Mouse (Mus musculus): Measurements from ENCODE around the gene Prkn.

Prkn gene

DNA sequence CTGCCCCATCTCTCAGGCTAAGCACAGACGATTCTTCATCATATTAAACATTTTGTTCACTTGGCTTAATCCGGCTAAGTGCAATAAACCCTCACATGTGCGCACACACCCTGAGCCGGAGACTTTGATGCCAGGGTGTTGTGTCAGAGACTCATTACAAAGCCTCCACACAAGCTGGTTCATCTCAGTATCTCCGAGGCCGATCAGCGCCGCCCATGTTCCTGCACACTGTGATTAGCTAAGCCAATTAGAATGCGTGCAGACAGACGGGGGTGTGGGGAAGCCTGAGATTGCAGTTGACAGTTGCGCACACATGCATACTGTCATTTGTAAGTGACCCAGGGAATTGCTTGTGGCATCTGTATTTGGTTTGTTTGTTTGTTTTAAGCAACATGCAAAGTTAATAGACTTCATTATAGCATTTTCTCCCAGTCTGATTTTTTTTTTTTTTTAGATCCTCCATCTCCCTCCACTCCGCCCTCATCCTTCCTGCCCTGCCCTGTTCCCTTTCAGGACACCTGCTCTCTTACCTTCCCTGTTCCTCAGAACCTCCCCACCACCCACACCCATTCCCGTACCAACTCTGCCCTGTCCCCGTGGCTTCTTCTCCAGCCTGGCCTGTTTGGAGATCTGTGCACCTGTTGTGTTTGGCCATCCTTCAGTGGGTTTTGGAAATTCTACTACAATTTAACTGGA is 1202.5 kb downstream of the Prkn start:
- peak; percentile 69 for DNase-seq (ENCODE audit: low spot score)

DNA sequence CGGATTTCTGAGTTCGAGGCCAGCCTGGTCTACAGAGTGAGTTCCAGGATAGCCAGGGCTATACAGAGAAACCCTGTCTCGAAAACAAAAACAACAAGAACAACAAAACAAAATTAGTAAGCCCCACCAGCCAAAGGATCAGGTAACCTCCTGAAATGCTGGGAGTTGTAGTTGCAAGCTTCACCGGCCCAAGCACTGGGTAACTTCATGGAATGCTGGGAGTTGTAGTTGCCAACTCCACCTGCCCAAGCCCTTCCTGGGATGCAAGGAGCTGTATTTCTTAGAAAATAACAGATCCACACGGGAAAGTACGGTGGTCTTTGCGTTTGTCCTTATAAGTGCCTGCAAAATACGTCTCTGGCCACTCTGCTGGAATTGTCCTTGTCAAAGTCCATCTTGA is 1204.0 kb downstream of the Prkn start:
- no peak for DNase-seq (ENCODE audit: low spot score)

DNA sequence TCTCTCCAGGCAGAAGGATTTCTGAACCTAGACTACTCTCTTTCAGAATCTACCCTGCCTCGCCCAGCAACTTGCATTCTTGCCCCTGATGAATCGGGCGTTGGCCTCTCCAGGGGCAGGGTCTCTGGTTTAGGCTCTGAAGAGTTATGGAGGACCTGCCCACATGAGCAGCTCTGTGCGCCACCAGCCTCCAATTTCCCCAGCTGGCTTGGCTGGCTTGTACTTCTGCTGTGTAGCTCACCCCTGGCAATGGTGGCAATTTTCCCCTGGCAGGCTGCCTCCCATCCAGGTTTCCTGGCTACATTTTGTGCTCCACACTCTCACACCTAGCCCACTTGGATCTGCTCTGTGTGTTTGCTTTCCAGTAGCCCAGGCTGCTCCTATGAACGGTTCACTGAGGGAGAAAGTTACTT is 1205.7 kb downstream of the Prkn start:
- peak; percentile 47 for DNase-seq (ENCODE audit: low spot score)

- no peak for DNase-seq (ENCODE audit: low spot score)
These were observed 1206.8 kb downstream of the Prkn start for GRCm38 (mm10) chr17:12047032-12047431.

DNA sequence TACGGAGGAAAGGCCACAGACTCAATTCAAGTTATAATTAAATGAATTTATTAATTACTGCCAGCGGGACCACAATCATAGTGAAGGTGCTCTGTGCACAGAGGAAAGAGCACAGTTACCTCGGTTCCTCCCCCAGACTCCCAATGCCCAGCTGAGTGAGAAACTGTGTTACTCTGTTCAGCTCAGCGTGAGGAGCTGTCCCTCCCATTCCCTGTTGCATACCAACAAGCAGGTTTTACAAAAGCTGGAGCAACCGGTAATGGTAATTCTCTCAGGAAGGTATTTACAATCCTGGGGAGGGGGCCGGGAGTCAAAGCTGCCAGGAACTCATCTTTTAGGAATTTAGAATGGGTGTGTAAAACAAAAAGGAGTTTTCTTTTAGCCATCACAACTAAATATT is 1207.3 kb downstream of the Prkn start:
- DNase-seq (ENCODE audit: low spot score) = no peak

DNA sequence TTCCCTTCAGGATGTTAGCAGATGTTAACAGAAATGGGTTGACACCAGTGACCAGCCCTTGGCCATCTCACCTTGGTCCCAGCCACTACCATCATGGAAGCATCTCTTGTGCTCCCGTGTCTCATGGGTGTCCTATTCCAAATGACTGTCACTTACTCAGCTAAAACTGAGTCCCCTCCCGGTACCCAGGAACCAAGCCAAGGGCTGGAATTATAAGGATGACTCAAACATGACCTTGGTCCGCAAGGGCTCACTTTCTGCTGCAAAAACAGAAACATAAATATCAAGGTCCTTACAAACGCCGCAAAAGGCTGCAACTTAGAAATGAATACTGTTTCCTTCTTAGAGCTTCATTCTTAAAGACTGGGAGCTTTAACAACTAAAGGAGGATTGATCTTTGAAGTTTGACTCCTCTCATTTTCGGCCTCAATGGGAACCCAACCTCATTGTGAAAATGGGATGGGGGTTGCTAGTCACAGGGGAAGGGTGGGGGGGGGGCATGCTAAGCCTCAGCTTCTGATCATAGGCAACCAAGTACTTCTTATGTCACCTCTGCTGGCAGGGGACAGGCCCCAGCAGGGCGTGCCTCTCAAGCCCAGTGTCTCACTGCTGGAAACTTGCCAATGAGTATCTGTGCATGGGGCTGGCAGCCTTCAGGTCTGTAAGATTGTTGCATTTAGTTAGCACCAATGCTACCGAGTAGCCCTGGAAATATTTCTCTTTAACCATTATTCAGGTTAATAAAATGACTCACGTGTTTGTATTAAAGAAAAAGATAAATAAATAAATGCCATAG is 1208.7 kb downstream of the Prkn start:
- DNase-seq (ENCODE audit: low spot score) = no peak

- no peak for DNase-seq (ENCODE audit: low spot score)
These were observed 1210.1 kb downstream of the Prkn start for GRCm38 (mm10) chr17:12050261-12050660.

- DNase-seq (ENCODE audit: low spot score) = no peak
These were observed 1210.8 kb downstream of the Prkn start for GRCm38 (mm10) chr17:12051031-12051430.

- no peak for DNase-seq (ENCODE audit: low spot score)
These were observed 1212.5 kb downstream of the Prkn start for GRCm38 (mm10) chr17:12052651-12053050.

DNA sequence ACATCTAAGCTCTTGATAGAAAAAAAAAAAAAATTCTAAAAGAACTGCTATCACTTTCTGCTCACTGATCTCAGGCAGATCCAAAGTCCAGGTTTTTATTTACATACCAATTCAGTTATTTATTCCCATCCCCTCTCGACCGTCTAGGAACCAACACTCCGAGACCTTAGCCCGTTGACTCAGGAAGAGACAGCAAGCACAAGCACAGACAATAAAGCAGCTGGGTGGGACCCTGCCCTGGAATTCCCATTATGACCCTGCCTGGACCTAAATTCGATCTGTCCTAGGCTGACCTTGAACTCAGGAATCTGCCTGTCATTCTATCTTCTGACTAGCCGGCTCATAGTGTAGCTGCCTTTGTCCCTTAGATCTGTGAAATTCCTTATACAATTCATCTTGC is 1218.9 kb downstream of the Prkn start:
- no peak for DNase-seq (ENCODE audit: low spot score)

- no peak for DNase-seq (ENCODE audit: low spot score)
These were observed 1221.2 kb downstream of the Prkn start for GRCm38 (mm10) chr17:12061381-12061780.

- DNase-seq (ENCODE audit: low spot score) = no peak
These were observed 1222.7 kb downstream of the Prkn start for GRCm38 (mm10) chr17:12062861-12063260.

DNA sequence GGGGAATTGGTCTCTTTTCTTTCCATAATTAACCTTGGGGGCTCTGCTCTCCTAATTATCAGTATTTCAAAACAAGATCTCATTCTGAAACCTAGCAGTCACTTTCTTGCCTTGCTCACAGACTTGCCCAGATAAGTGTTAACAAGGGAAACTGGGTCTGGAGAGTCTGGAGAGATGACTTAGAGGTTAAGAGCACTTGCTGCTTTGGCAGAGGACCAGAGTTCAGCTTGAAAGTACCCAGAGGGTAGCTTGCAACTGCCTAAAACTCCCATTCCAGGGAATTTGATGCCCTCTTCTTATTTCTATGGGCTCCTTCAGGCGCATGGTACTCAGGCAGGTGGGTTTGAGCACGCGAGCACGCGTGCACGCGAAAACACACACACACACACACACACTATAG is 1223.3 kb downstream of the Prkn start:
- no peak for DNase-seq (ENCODE audit: low spot score)

DNA sequence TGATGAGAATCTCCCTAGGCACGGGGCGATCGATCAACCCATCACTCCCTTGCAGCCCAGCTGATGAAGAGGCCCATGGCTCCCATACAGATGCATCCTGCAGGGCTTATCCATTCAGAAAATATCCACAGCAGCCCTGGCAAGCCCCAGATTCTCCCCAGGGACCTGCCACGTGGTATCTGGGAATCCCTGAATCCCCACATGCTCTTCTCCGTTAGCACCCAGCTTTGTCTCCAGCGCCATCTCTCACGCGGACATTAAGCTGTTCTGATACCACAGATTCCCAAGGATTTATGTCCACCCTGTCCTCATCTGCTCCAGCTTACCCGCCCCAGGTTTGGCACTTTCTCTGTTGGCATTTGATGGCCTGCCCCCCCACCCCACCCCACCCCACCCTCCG is 1225.9 kb downstream of the Prkn start:
- no peak for DNase-seq (ENCODE audit: low spot score)

- DNase-seq (ENCODE audit: low spot score) = no peak
These were observed 1236.6 kb downstream of the Prkn start for GRCm38 (mm10) chr17:12076816-12077215.

GRCm38 (mm10) chr17:12080656-12081495 is 1240.7 kb downstream of the Prkn start:
- no peak for DNase-seq (ENCODE audit: low spot score)

DNA sequence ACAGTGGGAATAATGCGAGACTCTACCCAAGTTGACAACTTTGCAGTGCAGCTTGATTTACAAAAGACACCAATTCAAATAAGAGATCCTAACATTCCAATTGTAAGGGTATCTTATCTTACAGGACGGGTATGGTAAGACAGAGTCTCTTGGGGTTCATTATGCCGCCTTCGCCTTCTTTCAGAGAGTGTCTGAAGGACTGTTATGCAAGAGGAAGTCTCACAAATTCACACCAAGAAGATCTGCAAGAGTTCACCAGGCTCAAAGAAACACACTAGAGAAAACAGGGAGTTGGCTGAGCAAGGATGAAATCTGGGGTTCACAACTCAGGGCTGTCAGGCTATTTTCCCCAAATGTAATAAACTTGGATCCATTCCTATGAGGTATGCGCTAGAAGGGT is 1242.0 kb downstream of the Prkn start:
- DNase-seq (ENCODE audit: low spot score) = no peak

GRCm38 (mm10) chr17:12090261-12090927 is 1250.2 kb downstream of the Prkn start:
- DNase-seq (ENCODE audit: low spot score) = no peak

DNA sequence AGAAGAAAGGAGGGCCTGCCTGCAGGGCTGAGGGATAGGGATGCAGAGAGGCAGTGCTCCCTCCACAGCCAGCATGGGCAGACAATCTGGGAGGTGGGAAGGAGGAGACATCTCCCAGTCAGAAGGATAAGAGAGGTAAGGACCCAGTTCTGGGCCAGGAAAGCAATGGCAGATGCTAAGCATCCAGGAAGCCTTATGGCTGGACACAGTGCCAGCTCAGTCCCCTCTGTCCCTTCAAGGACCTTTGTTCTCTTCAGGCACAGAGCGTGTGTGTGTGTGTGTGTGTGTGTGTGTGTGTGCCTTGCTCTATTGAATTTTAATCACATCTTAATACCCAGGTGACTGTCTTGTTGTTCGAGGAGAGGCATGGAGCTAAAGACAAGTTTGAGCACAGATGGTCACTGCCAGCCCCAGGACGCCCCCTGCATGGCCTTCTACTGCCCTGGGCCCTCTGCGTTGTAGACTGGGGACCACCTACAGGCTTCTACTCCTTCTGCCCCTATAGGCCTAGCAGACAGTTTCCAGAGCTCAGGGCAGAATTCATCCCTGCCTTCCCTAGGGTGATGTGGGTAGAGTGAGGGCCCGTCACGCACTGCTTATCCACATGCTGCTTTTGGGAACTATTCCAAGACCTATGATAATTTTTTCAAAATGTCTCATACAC is 1252.8 kb downstream of the Prkn start:
- no peak for DNase-seq (ENCODE audit: low spot score)

DNA sequence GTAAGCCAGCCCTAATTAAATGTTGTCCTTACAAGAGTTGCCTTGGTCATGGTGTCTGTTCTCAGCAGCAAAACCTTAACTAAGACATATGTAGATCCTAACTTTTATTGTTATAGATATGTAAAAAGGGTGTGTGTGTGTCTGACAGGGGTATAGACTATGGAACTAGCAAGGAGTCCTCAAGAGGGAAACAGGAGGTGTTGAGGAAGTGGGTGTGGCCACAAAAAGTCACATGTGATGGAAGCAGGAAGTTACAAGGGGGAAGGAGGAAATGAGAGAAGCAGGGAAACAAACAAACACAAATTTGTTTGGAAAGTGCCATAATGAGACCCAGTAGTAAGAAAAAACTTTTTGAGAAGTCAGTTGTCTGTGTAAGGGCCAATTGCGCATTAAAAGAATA is 1253.8 kb downstream of the Prkn start:
- DNase-seq (ENCODE audit: low spot score) = no peak

DNA sequence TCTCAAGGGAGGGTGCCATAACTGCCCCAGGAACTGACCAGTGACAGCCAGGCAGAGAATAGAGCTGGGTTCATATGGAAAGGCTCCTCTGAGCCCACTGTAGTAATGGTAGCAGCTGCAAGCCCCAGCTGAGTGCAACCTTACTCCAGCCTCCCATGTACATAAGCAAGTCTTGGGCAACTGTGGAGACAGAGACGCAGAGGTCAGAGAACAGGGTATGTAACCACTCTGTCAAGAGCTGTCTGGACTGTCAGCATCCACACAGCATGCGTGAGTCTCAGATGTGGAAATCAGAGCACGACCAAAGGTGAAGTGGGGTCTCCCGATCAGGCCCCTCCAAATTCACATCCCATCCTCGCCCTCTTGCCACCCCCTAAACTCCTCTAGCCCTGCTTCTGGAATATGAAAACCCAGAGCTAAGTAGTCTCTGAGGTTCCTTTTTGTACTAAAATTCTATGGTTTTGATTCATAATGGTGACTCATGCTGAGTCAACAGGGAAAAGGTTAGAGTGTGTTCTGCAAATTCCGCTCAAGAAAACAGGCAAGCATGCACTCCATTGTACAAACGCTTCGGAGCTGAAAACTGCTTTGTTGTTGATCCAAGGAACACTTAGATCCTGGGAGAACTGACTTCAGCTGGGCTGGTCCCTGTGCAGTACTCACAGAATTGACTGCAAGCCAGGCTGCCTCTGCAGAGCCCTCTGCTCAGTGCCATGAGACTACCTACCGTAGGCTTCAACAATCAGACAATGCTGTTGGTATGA is 1254.8 kb downstream of the Prkn start:
- peak; percentile 8 for DNase-seq (ENCODE audit: low spot score)
